Mouse (Mus musculus): ENCODE measurements around the gene Gm17728. TPM values are rescaled to one million over a fixed set of nuclear protein-coding genes. Genes with fewer than 3 reads are reported as not detected.

Gm17728 gene
- not detected for total RNA-seq (2023)

DNA sequence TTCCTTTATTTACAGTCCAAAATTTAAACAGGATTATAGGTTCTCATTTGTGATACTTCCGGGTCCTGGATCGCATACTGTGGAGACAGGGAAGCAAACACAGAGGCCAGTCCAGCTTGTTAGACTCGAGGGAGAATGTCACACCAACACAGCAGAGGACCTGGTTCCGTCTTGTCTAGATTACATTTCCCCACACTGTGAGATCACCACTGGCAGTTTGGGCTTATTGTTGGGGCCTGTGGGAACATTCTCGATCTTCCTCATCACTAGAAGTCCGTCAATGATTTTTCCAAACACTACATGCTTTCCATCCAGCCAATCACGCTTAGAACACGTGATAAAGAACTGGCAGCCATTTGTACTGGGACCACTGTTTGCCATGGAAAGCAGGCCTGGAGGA is at the start of gene Gm17728:
Gm17728 (plus strand) TSS at position 301 of the 400 bp plus-strand sequence.

Other genes starting within 250 kb of the Gm17728 start
- not detected for gene Pabpc6, start 247.7 kb downstream of the Gm17728 start, total RNA-seq (2023)

All from neutrophil, adult 83 days (primary cell).